Mouse (Mus musculus): ENCODE data around the gene Syt3. TPM values are rescaled to one million over a fixed set of nuclear protein-coding genes. Genes with fewer than 3 reads are reported as not detected.

The Syt3 gene
- polyA plus RNA-seq (2015; fragmentation: Nextera tagmentation; extraction: Ambion mirVana) = not detected in 2 replicates

GRCm38 (mm10) chr7:44383980-44384715 lies at the start of gene Syt3:
Syt3 (plus strand) TSS chr7:44384102.
- peak; percentile 44; the same call in 1 of the 2 replicates for ATAC-seq (ENCODE audit: insufficient read depth)
- H3K27me3 ChIP-seq = peaks cover 80% of the 10 kb centered on the region
- H3K4me2 ChIP-seq = peak within 1 kb of the TSS; percentile 65
- H3K36me3 ChIP-seq (replicated peaks) = no peaks in the 10 kb centered on the region
- H3K4me1 ChIP-seq (replicated peaks) = peaks cover 3% of the 10 kb centered on the region; the same call in 1 of the 2 replicates
- H3K27ac ChIP-seq (replicated peaks) = no peak within 1 kb of the TSS
- no peak within 1 kb of the TSS for H3K9ac ChIP-seq
- WGBS (ENCODE audit: insufficient replicate concordance) = under 1% methylated on average over 33 of the region's 33 CpGs
- no peaks in the 10 kb centered on the region for H3K9me3 ChIP-seq (replicated peaks)
- peak within 1 kb of the TSS; percentile 32 for H3K4me3 ChIP-seq (replicated peaks)

- H3K9me3 ChIP-seq (replicated peaks) = no peaks in the 10 kb centered on the region
- no peak overlapping the region for H3K4me2 ChIP-seq
- H3K27ac ChIP-seq (replicated peaks) = no peak overlapping the region
- peaks cover 75% of the 10 kb centered on the region for H3K27me3 ChIP-seq
- ATAC-seq (ENCODE audit: insufficient read depth) = no peak
- H3K36me3 ChIP-seq (replicated peaks) = no peaks in the 10 kb centered on the region
- no peak overlapping the region for H3K4me3 ChIP-seq (replicated peaks)
- no peaks in the 10 kb centered on the region for H3K4me1 ChIP-seq (replicated peaks)
- WGBS (ENCODE audit: insufficient replicate concordance) = 54% methylated on average over 14 of the region's 14 CpGs
- no peak overlapping the region for H3K9ac ChIP-seq
Measured at GRCm38 (mm10) chr7:44334139-44334538, 49.8 kb upstream of the Syt3 start.

DNA sequence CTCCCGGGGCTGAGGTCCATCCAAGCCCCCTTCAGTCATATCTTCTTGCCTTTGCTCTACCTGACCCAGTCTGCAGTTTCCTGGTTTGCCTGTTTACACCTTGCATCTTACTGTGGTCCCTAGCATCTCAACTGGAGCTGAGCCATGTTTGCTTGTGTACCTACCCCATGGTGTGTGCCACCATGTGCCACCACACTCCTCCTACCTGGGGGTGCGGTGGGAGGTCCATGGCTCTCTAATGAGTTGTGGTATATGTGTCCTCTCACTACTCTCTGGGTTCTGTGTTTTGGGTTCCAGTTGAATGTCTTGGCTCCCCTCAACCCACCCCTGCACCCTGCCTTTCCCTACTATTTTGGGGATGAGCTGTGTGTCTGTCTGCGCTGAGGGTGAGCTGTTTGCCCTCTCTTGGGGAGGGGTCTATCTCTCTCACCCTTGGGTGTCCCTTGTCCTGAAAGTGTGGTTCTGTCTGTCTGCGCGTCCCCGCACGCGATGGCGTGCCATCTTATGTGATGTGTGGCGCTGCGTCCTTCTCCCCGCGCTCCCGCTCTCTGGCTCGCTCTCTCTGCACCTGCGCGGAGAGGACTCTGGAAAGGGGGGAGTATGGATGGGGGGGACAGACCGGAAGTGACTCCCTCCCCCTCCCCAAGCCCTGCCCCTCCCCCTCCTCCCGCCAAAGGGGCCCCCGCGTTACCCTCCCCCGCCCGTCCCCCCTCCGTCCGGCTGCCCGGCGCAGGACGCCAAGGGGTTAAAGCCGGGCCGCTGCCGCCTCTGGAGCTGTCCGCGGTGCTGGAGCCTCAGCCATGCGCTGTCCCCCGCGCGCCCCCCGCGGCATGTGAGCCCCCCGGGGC lies 48.6 kb upstream of the Syt3 start:
- Histone ChIP-seq H3K9ac (no peak overlapping the region), H3K4me2 (peak overlapping the region; percentile 41), H3K27me3 (peaks cover 84% of the 10 kb centered on the region), H3K4me3 (replicated peaks) (no peak overlapping the region), H3K27ac (replicated peaks) (no peak overlapping the region), H3K4me1 (replicated peaks) (no peaks in the 10 kb centered on the region), H3K36me3 (replicated peaks) (no peaks in the 10 kb centered on the region), H3K9me3 (replicated peaks) (no peaks in the 10 kb centered on the region)
- 4% methylated on average over 38 of the region's 40 CpGs for WGBS (ENCODE audit: insufficient replicate concordance)
- ATAC-seq (ENCODE audit: insufficient read depth) = no peak

GRCm38 (mm10) chr7:44336046-44337021 lies 47.6 kb upstream of the Syt3 start:
- Histone ChIP-seq H3K4me1 (replicated peaks) (no peaks in the 10 kb centered on the region), H3K27me3 (peaks cover 80% of the 10 kb centered on the region), H3K9me3 (replicated peaks) (no peaks in the 10 kb centered on the region), H3K4me3 (replicated peaks) (no peak overlapping the region), H3K27ac (replicated peaks) (no peak overlapping the region), H3K36me3 (replicated peaks) (no peaks in the 10 kb centered on the region), H3K9ac (no peak overlapping the region), H3K4me2 (peak overlapping the region; percentile 41)
- no peak for ATAC-seq (ENCODE audit: insufficient read depth)
- 5% methylated on average over 40 of the region's 54 CpGs for WGBS (ENCODE audit: insufficient replicate concordance)

- peaks cover 74% of the 10 kb centered on the region for H3K27me3 ChIP-seq
- no peak overlapping the region for H3K9ac ChIP-seq
- WGBS (ENCODE audit: insufficient replicate concordance) = 4% methylated on average over 32 of the region's 32 CpGs
Measured at GRCm38 (mm10) chr7:44337121-44337849, 46.6 kb upstream of the Syt3 start.

GRCm38 (mm10) chr7:44340226-44340625 lies 43.7 kb upstream of the Syt3 start:
- Histone ChIP-seq H3K27ac (replicated peaks) (no peak overlapping the region), H3K36me3 (replicated peaks) (no peaks in the 10 kb centered on the region), H3K4me1 (replicated peaks) (no peaks in the 10 kb centered on the region), H3K27me3 (peaks cover 67% of the 10 kb centered on the region), H3K4me3 (replicated peaks) (no peak overlapping the region), H3K4me2 (no peak overlapping the region), H3K9ac (no peak overlapping the region), H3K9me3 (replicated peaks) (no peaks in the 10 kb centered on the region)
- ATAC-seq (ENCODE audit: insufficient read depth) = no peak
- 37% methylated on average over 6 of the region's 6 CpGs for WGBS (ENCODE audit: insufficient replicate concordance)

More at GRCm38 (mm10) chr7:44337121-44337849, 46.6 kb upstream of the Syt3 start:
- Histone ChIP-seq H3K9me3 (replicated peaks) (no peaks in the 10 kb centered on the region), H3K4me3 (replicated peaks) (no peak overlapping the region), H3K27ac (replicated peaks) (no peak overlapping the region), H3K4me2 (no peak overlapping the region), H3K36me3 (replicated peaks) (no peaks in the 10 kb centered on the region), H3K4me1 (replicated peaks) (no peaks in the 10 kb centered on the region)
- ATAC-seq (ENCODE audit: insufficient read depth) = no peak

DNA sequence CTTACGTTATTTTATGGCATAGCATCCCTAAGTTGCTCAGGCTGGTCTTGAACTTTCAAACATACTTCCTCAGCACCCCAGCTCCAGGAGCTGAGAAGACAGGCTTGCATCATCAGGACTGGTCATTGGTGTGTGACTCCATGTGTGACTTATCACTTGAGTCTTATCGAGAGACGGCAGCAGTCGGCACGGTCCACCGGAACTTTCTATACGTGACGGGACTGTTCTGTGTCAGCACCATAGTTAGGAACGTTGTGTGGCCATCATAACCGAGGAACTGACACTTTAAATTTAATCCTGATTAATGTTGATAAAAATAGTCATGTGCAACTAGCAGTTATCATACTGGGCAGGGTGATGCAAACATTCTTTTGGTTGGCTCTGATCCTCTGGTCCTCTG lies 42.8 kb upstream of the Syt3 start:
- ATAC-seq (ENCODE audit: insufficient read depth) = no peak
- no peaks in the 10 kb centered on the region for H3K4me1 ChIP-seq (replicated peaks)
- no peaks in the 10 kb centered on the region for H3K36me3 ChIP-seq (replicated peaks)
- H3K9ac ChIP-seq = no peak overlapping the region
- H3K27me3 ChIP-seq = peaks cover 58% of the 10 kb centered on the region
- no peak overlapping the region for H3K4me3 ChIP-seq (replicated peaks)
- H3K4me2 ChIP-seq = no peak overlapping the region
- H3K9me3 ChIP-seq (replicated peaks) = no peaks in the 10 kb centered on the region
- H3K27ac ChIP-seq (replicated peaks) = no peak overlapping the region
- WGBS (ENCODE audit: insufficient replicate concordance) = 74% methylated on average over 10 of the region's 10 CpGs

DNA sequence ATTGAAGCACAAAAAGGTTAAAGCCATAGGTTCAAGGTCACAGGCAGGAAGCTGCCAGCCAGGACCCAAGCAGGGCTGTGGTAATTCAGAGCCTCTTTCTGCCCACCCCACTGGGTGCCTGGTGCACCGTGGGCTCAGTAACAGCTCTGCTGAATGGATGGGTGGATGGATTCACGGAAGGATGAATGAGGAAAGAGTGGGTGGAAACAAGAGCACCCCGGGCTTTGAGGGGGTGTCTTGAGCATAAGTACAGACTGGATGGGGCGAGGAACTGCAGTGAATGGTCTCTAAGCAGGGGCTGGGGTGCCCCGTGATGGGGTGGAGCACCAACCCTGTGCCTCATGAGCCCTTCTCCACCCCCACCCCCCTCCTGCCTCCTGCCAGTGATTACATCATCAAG lies 42.2 kb upstream of the Syt3 start:
- Histone ChIP-seq H3K9me3 (replicated peaks) (no peaks in the 10 kb centered on the region), H3K4me3 (replicated peaks) (no peak overlapping the region), H3K9ac (no peak overlapping the region), H3K4me2 (no peak overlapping the region), H3K36me3 (replicated peaks) (no peaks in the 10 kb centered on the region), H3K27ac (replicated peaks) (no peak overlapping the region), H3K4me1 (replicated peaks) (no peaks in the 10 kb centered on the region), H3K27me3 (peaks cover 57% of the 10 kb centered on the region)
- WGBS (ENCODE audit: insufficient replicate concordance) = 46% methylated on average over 5 of the region's 5 CpGs
- ATAC-seq (ENCODE audit: insufficient read depth) = no peak

- WGBS (ENCODE audit: insufficient replicate concordance) = 19% methylated on average over 11 of the region's 11 CpGs
- no peak for ATAC-seq (ENCODE audit: insufficient read depth)
- H3K4me3 ChIP-seq (replicated peaks) = no peak overlapping the region
- no peaks in the 10 kb centered on the region for H3K36me3 ChIP-seq (replicated peaks)
- peaks cover 51% of the 10 kb centered on the region for H3K27me3 ChIP-seq
- no peaks in the 10 kb centered on the region for H3K4me1 ChIP-seq (replicated peaks)
- H3K4me2 ChIP-seq = no peak overlapping the region
- H3K9ac ChIP-seq = no peak overlapping the region
- no peak overlapping the region for H3K27ac ChIP-seq (replicated peaks)
- H3K9me3 ChIP-seq (replicated peaks) = no peaks in the 10 kb centered on the region
Measured at GRCm38 (mm10) chr7:44343459-44344015, 40.4 kb upstream of the Syt3 start.

- H3K36me3 ChIP-seq (replicated peaks) = no peaks in the 10 kb centered on the region
- H3K9ac ChIP-seq = no peak overlapping the region
- no peaks in the 10 kb centered on the region for H3K9me3 ChIP-seq (replicated peaks)
- no peaks in the 10 kb centered on the region for H3K4me1 ChIP-seq (replicated peaks)
- H3K27me3 ChIP-seq = peaks cover 53% of the 10 kb centered on the region
- ATAC-seq (ENCODE audit: insufficient read depth) = no peak
- H3K4me3 ChIP-seq (replicated peaks) = no peak overlapping the region
- WGBS (ENCODE audit: insufficient replicate concordance) = 53% methylated on average over 12 of the region's 12 CpGs
- no peak overlapping the region for H3K27ac ChIP-seq (replicated peaks)
- no peak overlapping the region for H3K4me2 ChIP-seq
Measured at GRCm38 (mm10) chr7:44344622-44345021, 39.3 kb upstream of the Syt3 start.

Measured in liver, embryonic 15.5 days (tissue).